Mouse (Mus musculus) MEL (cell line): ENCODE data around the gene Xpo6. TPM values are rescaled to one million over a fixed set of nuclear protein-coding genes. Genes with fewer than 3 reads are reported as not detected.

ENCODE experiments used
- DNase-seq: peaks from one replicate; pipeline ENCODE4 v3.0.0; 2011; ENCODE audit warnings: low read depth, low spot score
- H3K27ac ChIP-seq: 2 replicates; pipeline ENCODE4 v1.5.1; 2012; ENCODE audit warnings: low read depth, mild to moderate bottlenecking, control low read depth, low read length, moderate library complexity; ENCODE audit not compliant: control insufficient read depth
- H3K27me3 ChIP-seq, 2 experiments: fragments of 150-350 bp in 1 of 2; sonication (generic) in 1 of 2; 2 replicates each; pipeline ENCODE4 v1.6.1; 2012; ENCODE audit warnings: low read length in 2 of 2, mild to moderate bottlenecking in 2 of 2, improper control_type of control experiment in 1 of 2, moderate library complexity in 1 of 2; ENCODE audit not compliant: insufficient read depth in 2 of 2, control insufficient read depth in 1 of 2
- H3K36me3 ChIP-seq, 2 experiments: 2 replicates each; pipeline ENCODE4 v1.6.1; 2012 to 2014; ENCODE audit warnings: low read length in 2 of 2, improper control_type of control experiment in 1 of 2, inconsistent platforms in 1 of 2, mild to moderate bottlenecking in 1 of 2; ENCODE audit not compliant: insufficient read depth in 2 of 2, control insufficient read depth in 1 of 2
- H3K4me1 ChIP-seq, 2 experiments: fragments of 150-350 bp in 1 of 2; sonication (generic) in 1 of 2; 2 replicates each; pipeline ENCODE4 v1.6.1; 2012; ENCODE audit warnings: low read length in 2 of 2, improper control_type of control experiment in 1 of 2, mild to moderate bottlenecking in 1 of 2; ENCODE audit not compliant: insufficient read depth in 2 of 2, control insufficient read depth in 1 of 2
- H3K4me3 ChIP-seq, 2 experiments: fragments of 150-350 bp in 1 of 2; sonication (generic) in 1 of 2; 2 replicates each; pipeline ENCODE4 v1.5.1; 2012; ENCODE audit warnings: low read depth in 2 of 2, low read length in 2 of 2, mild to moderate bottlenecking in 2 of 2, moderate library complexity in 2 of 2, control low read depth in 1 of 2, improper control_type of control experiment in 1 of 2; ENCODE audit not compliant: control insufficient read depth in 1 of 2, insufficient read depth in 1 of 2
- H3K79me2 ChIP-seq: 2 replicates; pipeline ENCODE4 v1.6.1; 2012; ENCODE audit warnings: mild to moderate bottlenecking, low read length, moderate library complexity; ENCODE audit not compliant: control insufficient read depth, poor library complexity, insufficient read depth
- H3K9ac ChIP-seq: 2 replicates; pipeline ENCODE4 v1.6.1; 2012; ENCODE audit warnings: low read depth, mild to moderate bottlenecking, control low read depth, low read length, moderate library complexity; ENCODE audit not compliant: control insufficient read depth, poor library complexity, severe bottlenecking
- H3K9me3 ChIP-seq: fragments of 150-350 bp; sonication (generic); replicated peaks from 2 replicates; pipeline ENCODE4 v1.6.1; 2012; ENCODE audit warnings: mild to moderate bottlenecking, low read length, improper control_type of control experiment, moderate library complexity; ENCODE audit not compliant: insufficient read depth
- CHD1 ChIP-seq: IDR thresholded peaks from 2 replicates; pipeline ENCODE4 v1.6.1; 2012; ENCODE audit warnings: low read depth, mild to moderate bottlenecking, inconsistent platforms, low read length, improper control_type of control experiment
- CHD2 ChIP-seq: IDR thresholded peaks from 2 replicates; pipeline ENCODE4 v1.6.1; 2011; ENCODE audit warnings: low read length, improper control_type of control experiment
- HCFC1 ChIP-seq: IDR thresholded peaks from 2 replicates; pipeline ENCODE4 v1.6.1; 2012; ENCODE audit warnings: low read depth, mild to moderate bottlenecking, inconsistent platforms, low read length, improper control_type of control experiment, moderate library complexity
- KAT2A ChIP-seq: conservative IDR thresholded peaks from 2 replicates; pipeline ENCODE4 v1.6.1; 2012; ENCODE audit warnings: low read depth, low read length, improper control_type of control experiment, inconsistent platforms
- MAFK ChIP-seq: IDR thresholded peaks from 2 replicates; pipeline ENCODE4 v1.6.1; 2011; ENCODE audit warnings: low read depth, mild to moderate bottlenecking, low read length, improper control_type of control experiment, borderline replicate concordance
- MEF2A ChIP-seq: IDR thresholded peaks from 2 replicates; pipeline ENCODE4 v1.6.1; 2014; ENCODE audit warnings: low read depth, mild to moderate bottlenecking, inconsistent platforms, low read length, improper control_type of control experiment; ENCODE audit not compliant: poor library complexity, insufficient replicate concordance, severe bottlenecking; ENCODE audit errors: extremely low read depth
- MXI1 ChIP-seq: IDR thresholded peaks from 2 replicates; pipeline ENCODE4 v1.6.1; 2011; ENCODE audit warnings: mild to moderate bottlenecking, low read depth, low read length, improper control_type of control experiment
- MYB ChIP-seq: IDR thresholded peaks from 2 replicates; pipeline ENCODE4 v1.6.1; 2011; ENCODE audit warnings: mild to moderate bottlenecking, low read depth, low read length, improper control_type of control experiment
- MYC ChIP-seq: IDR thresholded peaks from 2 replicates; pipeline ENCODE4 v1.6.1; 2011; ENCODE audit warnings: low read depth, mild to moderate bottlenecking, low read length, improper control_type of control experiment, moderate library complexity
- NELFE ChIP-seq: IDR thresholded peaks from 2 replicates; pipeline ENCODE4 v1.6.1; 2011; ENCODE audit warnings: low read depth, low read length, improper control_type of control experiment
- POLR2AphosphoS2 ChIP-seq: IDR thresholded peaks from 2 replicates; pipeline ENCODE4 v1.6.1; 2011; ENCODE audit warnings: low read length, improper control_type of control experiment
- SIN3A ChIP-seq: IDR thresholded peaks from 2 replicates; pipeline ENCODE4 v1.6.1; 2012; ENCODE audit warnings: low read length, improper control_type of control experiment, inconsistent platforms
- TAL1 ChIP-seq: IDR thresholded peaks from 2 replicates; pipeline ENCODE4 v1.6.1; 2012; ENCODE audit warnings: mild to moderate bottlenecking, inconsistent platforms, low read length, moderate library complexity, mixed read lengths
- TBP ChIP-seq: IDR thresholded peaks from 2 replicates; pipeline ENCODE4 v1.8.0; 2011; ENCODE audit warnings: low read depth, low read length, improper control_type of control experiment
- TCF12 ChIP-seq: IDR thresholded peaks from 2 replicates; pipeline ENCODE4 v1.6.1; 2014; ENCODE audit warnings: low read depth, mild to moderate bottlenecking, inconsistent platforms, low read length, improper control_type of control experiment, moderate library complexity
- UBTF ChIP-seq: IDR thresholded peaks from 2 replicates; pipeline ENCODE4 v1.6.1; 2012; ENCODE audit warnings: low read depth, mild to moderate bottlenecking, inconsistent platforms, low read length, improper control_type of control experiment, moderate library complexity, borderline replicate concordance; ENCODE audit not compliant: insufficient read depth
- USF1 ChIP-seq: IDR thresholded peaks from 2 replicates; pipeline ENCODE4 v1.6.1; 2014; ENCODE audit warnings: low read depth, mild to moderate bottlenecking, inconsistent platforms, low read length, improper control_type of control experiment, moderate library complexity
- ZC3H11A ChIP-seq: IDR thresholded peaks from 2 replicates; pipeline ENCODE4 v1.6.1; 2012; ENCODE audit warnings: low read depth, mild to moderate bottlenecking, inconsistent platforms, low read length, improper control_type of control experiment
- ZMIZ1 ChIP-seq: IDR thresholded peaks from 2 replicates; pipeline ENCODE4 v1.6.1; 2012; ENCODE audit warnings: low read depth, mild to moderate bottlenecking, inconsistent platforms, low read length, improper control_type of control experiment, moderate library complexity
- ZNF384 ChIP-seq: IDR thresholded peaks from 2 replicates; pipeline ENCODE4 v1.6.1; 2012; ENCODE audit warnings: low read depth, mild to moderate bottlenecking, inconsistent platforms, low read length, improper control_type of control experiment
- polyA plus RNA-seq, 2 experiments: library from polyadenylated mRNA; stranded (reverse) in 1 of 2; unstranded in 1 of 2; fragments of >175 nt in 1 of 2; fragments of >200 nt in 1 of 2; gene quantifications; 2 replicates each; pipeline versions ENCODE4 v1.2.1 to v1.2.4; 2012; ENCODE audit warnings: low replicate concordance in 2 of 2, low read depth in 1 of 2; ENCODE audit not compliant: insufficient read length in 2 of 2, insufficient read depth in 1 of 2, missing spikeins in 1 of 2
- total RNA-seq: library from RNA; depleted of rRNA; stranded (reverse); fragments of 300-350 nt; gene quantifications from 2 replicates; pipeline ENCODE4 v1.2.3, GENCODE M21; 2012

The Xpo6 gene
- total and polyA plus RNA-seq, 3 experiments = 89.3 to 365 (median 197) TPM

GRCm38 (mm10) chr7:126167426-126167825, 32.9 kb downstream of the Xpo6 start:
- Histone ChIP-seq H3K27ac (no peak overlapping the region), H3K4me1 (no peaks in the 10 kb centered on the region), H3K27me3 (no peaks in the 10 kb centered on the region), H3K4me3 (no peak overlapping the region), H3K9me3 (no peaks in the 10 kb centered on the region), H3K79me2 (peaks cover 1% of the 10 kb centered on the region; the same call in 1 of the 2 replicates), H3K36me3 (peaks cover 0 to 32% of the 10 kb centered on the region in 2 experiments; a peak in 2 of 4 replicates), H3K9ac (no peak overlapping the region)
- no peak for DNase-seq
- TF ChIP-seq NELFE (no peak), ZMIZ1 (no peak), MYB (no peak), POLR2AphosphoS2 (no peak), MYC (no peak), CHD1 (no peak), CHD2 (no peak), MAFK (no peak), UBTF (no peak), SIN3A (no peak), ZNF384 (no peak), TBP (no peak), MXI1 (no peak), MEF2A (no peak), TCF12 (no peak), TAL1 (no peak), USF1 (no peak)
- TF ChIP-seq, all 39 proteins: peak for 0

- no peak for DNase-seq
- no peak overlapping the region for H3K4me3 ChIP-seq
- peaks cover 0 to 35% of the 10 kb centered on the region in 2 experiments; a peak in 2 of 4 replicates for H3K36me3 ChIP-seq
Measured at GRCm38 (mm10) chr7:126166571-126166970, 33.7 kb downstream of the Xpo6 start.

More at GRCm38 (mm10) chr7:126166571-126166970, 33.7 kb downstream of the Xpo6 start:
- Histone ChIP-seq H3K27ac (no peak overlapping the region), H3K9me3 (no peaks in the 10 kb centered on the region), H3K4me1 (no peaks in the 10 kb centered on the region), H3K27me3 (no peaks in the 10 kb centered on the region), H3K79me2 (peaks cover 1% of the 10 kb centered on the region), H3K9ac (no peak overlapping the region)
- TF ChIP-seq KAT2A = no peak
- TF ChIP-seq HCFC1 = no peak
- TF ChIP-seq MYB = no peak
- no peak for TF ChIP-seq MEF2A
- TF ChIP-seq CHD2 = no peak
- no peak for TF ChIP-seq ZC3H11A
- TF ChIP-seq, all 39 proteins: peak for 0
